Mouse (Mus musculus) T-helper 1 cell (primary cell): ENCODE data around the gene Fgfr2.

Experiments used
- in situ Hi-C: fragments of 300-600 bp; cut with MboI, MseI; formaldehyde crosslinking; loops from one replicate; pipeline ENCODE4 v1.15.1; 2025; ENCODE audit warnings: high pct_unique_total_duplicates

The Fgfr2 gene

GRCm38 (mm10) chr7:130847164-130847718 lies 2275.9 kb downstream of the Fgfr2 start:
- in situ Hi-C loops: no loop called here

- in situ Hi-C loops: no loop called here
These were observed 2283.6 kb downstream of the Fgfr2 start for GRCm38 (mm10) chr7:130839380-130840100.

GRCm38 (mm10) chr7:130838658-130839025 lies 2284.5 kb downstream of the Fgfr2 start:
- in situ Hi-C loops: no loop called here

GRCm38 (mm10) chr7:130837941-130838657 lies 2285.1 kb downstream of the Fgfr2 start:
- in situ Hi-C loops: no loop called here

GRCm38 (mm10) chr7:130836066-130836465 lies 2287.1 kb downstream of the Fgfr2 start:
- in situ Hi-C loops: no loop called here

GRCm38 (mm10) chr7:130834958-130835861 lies 2287.9 kb downstream of the Fgfr2 start:
- in situ Hi-C loops: no loop called here

- in situ Hi-C loops: no loop called here
These were observed 2288.9 kb downstream of the Fgfr2 start for GRCm38 (mm10) chr7:130834299-130834698.

GRCm38 (mm10) chr7:130831586-130831985 lies 2291.6 kb downstream of the Fgfr2 start:
- in situ Hi-C loops: no loop called here

- in situ Hi-C loops: no loop called here
These were observed 2294.7 kb downstream of the Fgfr2 start for GRCm38 (mm10) chr7:130828475-130828874.

- in situ Hi-C loops: no loop called here
These were observed 2295.2 kb downstream of the Fgfr2 start for GRCm38 (mm10) chr7:130827844-130828403.

- in situ Hi-C loops: no loop called here
These were observed 2295.7 kb downstream of the Fgfr2 start for GRCm38 (mm10) chr7:130827431-130827830.

- in situ Hi-C loops: no loop called here
These were observed 2296.8 kb downstream of the Fgfr2 start for GRCm38 (mm10) chr7:130826343-130826742.

GRCm38 (mm10) chr7:130823992-130824391 lies 2299.2 kb downstream of the Fgfr2 start:
- in situ Hi-C loops: no loop called here

- in situ Hi-C loops: no loop called here
These were observed 2303.5 kb downstream of the Fgfr2 start for GRCm38 (mm10) chr7:130819624-130820023.

- in situ Hi-C loops: no loop called here
These were observed 2304.3 kb downstream of the Fgfr2 start for GRCm38 (mm10) chr7:130818813-130819212.

- in situ Hi-C loops: no loop called here
These were observed 2306.9 kb downstream of the Fgfr2 start for GRCm38 (mm10) chr7:130816243-130816642.

- in situ Hi-C loops: no loop called here
These were observed 2307.5 kb downstream of the Fgfr2 start for GRCm38 (mm10) chr7:130815601-130816000.

GRCm38 (mm10) chr7:130812407-130812806 lies 2310.7 kb downstream of the Fgfr2 start:
- in situ Hi-C loops: no loop called here

GRCm38 (mm10) chr7:130810238-130810637 lies 2312.9 kb downstream of the Fgfr2 start:
- in situ Hi-C loops: no loop called here

GRCm38 (mm10) chr7:130808694-130809093 lies 2314.5 kb downstream of the Fgfr2 start:
- in situ Hi-C loops: no loop called here

GRCm38 (mm10) chr7:130807749-130808148 lies 2315.4 kb downstream of the Fgfr2 start:
- in situ Hi-C loops: no loop called here
